Mouse (Mus musculus) monocyte, adult 5-6 weeks (primary cell): ENCODE results near the gene Il17rc. TPM values are rescaled to one million over a fixed set of nuclear protein-coding genes. Genes with fewer than 3 reads are reported as not detected.

Source experiments
- ATAC-seq: fragments of 153-309, 156-312 bp; replicated peaks from 2 replicates; pipeline ENCODE4 v1.8.0; 2017; ENCODE audit warnings: mild to moderate bottlenecking; ENCODE audit not compliant: low TSS enrichment, insufficient number of reproducible peaks, severe bottlenecking, poor library complexity, low FRiP score
- total RNA-seq: library from RNA; stranded (forward); fragments of 200-1000, 200-491, 200-594 nt; gene quantifications from 3 replicates; pipeline ENCODE4 v1.2.3, GENCODE M21; 2017

Il17rc gene
- total RNA-seq, result not detected in 3 replicates

DNA sequence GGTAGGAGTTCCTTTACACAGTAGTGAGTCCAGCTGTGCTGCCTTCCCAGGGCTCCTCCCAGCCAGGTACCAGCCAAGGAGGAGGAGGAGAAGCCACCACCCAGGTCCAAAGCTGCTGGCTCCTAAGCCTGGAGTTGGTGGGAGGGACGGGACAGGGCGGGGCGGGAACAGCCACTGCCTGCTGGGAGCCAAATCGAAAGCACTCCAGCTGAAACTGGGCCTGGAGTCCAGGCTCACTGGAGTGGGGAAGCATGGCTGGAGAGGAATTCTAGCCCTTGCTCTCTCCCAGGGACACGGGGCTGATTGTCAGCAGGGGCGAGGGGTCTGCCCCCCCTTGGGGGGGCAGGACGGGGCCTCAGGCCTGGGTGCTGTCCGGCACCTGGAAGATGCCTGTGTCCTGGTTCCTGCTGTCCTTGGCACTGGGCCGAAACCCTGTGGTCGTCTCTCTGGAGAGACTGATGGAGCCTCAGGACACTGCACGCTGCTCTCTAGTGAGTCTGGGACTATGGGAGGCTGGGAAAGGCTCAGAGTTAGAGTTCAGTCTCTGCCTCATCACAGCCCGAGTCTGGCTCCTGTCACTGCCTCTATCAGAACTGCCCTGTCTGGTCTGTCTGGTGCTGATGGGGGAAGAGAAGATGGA lies at the start of gene Il17rc:
Il17rc (plus strand) TSS at position 131 of the 640 bp plus-strand sequence.
- ATAC-seq, result no peak

DNA sequence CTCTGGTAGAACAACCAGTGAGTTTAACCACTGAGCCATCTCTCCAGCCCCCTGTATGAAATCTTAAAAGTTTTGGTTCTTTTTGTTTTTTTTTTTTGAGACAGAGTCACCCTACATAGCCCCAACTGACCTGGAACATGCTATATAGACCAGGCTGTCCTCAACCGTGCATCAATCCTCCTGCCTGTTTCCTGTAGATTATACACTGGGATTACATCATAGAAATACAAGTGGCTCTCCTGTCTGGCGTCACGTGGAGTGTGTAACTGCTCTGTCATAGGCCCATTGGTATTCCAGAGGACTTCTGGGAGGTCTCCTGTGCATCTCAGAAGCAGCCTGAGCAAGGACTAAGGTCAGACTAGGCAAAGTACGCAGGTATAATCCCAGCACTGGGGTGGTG lies 48.2 kb upstream of the Il17rc start:
- no peak for ATAC-seq

DNA sequence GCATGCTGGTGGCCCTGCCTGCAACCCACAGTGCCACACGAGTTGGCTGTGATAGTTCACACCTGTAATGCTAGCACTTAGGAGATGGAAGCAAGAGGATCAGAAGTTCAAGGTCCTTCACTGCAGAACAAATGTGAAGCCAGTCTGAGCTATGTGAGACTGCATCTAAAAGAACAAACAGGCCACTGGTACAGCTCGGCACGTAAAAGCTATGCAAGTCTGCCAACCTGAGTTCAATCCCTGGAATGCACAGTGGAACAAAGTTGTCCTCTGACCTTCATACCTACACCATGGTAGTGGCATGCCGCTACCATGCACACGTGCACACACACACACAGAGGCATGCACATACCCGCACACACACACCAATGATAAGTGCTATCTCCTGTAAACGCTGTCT lies 47.0 kb upstream of the Il17rc start:
- ATAC-seq, result no peak

DNA sequence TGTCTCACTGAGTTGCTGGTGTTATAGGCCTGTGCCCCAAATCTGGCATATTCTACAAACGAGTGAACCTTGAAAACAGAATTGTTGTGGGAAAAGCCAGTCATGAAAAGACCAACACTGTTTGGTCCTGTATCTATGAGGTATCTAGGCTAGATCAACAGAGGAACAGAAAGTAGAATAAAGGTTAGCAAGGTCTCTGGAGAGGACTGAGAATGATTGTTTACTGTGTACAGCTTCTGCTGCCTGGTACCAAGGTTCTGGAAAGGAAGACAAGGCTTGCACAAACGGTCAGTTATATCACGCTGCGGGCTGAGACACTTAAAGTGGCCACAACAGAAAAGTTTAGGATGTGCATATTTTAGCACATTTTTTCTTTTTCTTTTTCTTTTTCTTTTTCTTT lies 44.5 kb upstream of the Il17rc start:
- no peak for ATAC-seq

DNA sequence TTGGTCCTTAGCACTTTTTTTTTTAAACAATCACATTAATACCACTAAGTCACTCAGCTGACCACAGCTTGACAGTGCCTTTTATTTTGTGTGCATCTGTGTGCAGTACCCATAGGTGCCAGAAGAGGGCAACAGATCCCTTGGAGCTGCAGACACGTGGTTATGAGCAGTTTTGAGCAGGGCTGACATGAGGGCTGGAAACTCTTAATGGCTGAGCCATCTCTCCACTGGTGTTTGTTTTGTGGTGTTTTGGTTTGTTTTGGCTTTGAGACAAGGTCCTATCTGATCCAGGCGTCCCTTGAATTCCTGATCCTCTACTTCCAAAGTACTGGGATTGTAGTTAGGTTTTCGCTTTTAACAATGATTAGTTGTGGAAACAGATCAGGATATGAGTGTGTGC lies 43.8 kb upstream of the Il17rc start:
- peak; percentile 60; the same call in 1 of the 2 replicates for ATAC-seq

DNA sequence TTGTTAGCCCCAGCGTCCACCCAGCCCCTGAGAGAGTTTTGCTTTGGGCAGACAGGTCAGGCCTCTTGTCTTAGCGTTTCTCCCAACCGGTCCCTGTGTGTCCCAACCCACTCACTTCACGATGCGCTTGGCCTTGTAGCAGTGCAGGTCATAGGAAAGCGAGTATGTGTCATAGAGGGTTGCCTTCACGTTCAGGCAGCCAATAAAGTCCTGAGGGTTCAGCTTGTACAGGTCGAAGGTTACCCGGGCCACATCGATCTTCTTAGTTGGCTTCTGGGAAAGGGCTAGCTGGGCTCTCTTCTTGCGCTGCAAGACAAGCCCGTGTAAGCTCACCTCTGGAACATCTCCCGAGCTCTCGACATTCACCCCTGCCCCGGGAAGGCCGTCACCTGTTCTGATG lies 43.2 kb upstream of the Il17rc start:
- no peak for ATAC-seq

DNA sequence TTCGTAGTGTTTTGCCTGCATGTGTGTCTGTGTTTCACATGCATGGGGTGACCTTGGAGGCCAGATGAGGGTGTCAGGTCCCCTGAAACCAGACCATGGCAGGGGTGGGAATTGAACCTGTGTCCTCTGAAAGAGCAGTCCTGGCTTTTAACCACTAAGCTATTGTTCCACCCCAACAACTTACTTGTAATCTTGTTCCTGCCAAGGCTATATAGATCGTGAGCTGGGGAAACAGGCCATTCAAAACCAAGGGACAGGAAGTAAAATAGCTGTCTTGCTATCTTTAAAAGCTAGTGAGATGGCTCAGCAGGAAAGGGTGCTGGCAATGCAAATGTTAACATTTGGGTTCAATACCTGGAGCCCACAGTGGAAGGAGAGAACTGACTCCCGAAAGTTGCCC lies 41.3 kb upstream of the Il17rc start:
- ATAC-seq, result no peak

DNA sequence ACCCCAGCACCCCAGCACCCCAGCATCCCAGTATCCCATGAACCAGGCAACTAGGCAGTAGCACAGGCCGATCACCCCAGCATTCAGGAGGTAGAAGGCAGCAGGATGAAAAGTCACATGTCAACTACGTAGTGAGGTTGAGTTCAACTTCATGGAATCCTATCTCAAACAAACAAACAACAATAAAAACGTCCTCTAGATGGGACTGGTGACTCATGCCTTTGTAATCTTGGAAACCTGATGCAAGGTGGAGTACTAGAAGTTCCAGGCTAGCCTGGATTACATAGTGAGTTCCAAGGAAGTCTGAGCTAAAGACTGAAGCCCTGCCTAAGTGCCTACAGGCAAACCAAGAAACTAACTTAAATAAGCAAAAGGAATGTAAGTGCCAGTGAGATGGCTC lies 40.4 kb upstream of the Il17rc start:
- ATAC-seq, result no peak

DNA sequence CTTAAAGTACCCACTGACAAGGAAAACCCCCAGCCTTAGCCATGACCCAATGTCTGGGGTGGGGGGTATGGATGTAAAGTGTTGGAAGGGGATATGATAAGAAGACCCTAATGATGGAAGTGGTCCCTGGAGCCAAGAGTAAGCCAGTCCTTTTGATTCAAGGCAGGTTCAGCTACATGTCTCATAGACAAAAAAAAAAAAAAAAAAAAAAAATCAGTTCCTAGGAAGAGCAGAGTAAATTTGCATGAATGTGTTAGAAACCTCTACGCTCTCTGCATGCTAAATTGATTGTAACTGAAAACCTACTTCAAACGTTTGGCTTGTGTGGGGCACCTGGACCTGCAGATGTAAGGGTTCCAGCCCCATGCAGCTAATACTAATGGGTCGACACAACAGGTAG lies 39.4 kb upstream of the Il17rc start:
- ATAC-seq, result no peak

DNA sequence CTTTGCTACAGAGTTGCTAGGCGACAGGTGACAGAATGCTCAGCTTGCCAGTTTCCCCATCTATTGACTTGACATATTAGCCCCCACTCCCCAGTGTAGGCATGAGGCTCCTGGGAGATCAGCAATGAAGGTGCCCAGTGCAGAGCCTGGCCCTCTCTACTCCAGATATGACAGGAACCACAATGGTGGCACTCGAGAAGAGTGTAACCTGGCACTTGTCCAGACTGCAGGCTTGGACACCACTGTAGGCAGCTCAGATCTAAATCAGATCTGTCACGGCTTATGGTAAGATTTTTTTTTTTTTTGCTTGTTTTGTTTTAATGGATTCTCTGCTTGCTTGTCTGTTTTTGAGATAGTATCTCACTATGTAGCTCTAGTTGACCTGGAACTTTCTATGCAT lies 37.6 kb upstream of the Il17rc start:
- no peak for ATAC-seq

DNA sequence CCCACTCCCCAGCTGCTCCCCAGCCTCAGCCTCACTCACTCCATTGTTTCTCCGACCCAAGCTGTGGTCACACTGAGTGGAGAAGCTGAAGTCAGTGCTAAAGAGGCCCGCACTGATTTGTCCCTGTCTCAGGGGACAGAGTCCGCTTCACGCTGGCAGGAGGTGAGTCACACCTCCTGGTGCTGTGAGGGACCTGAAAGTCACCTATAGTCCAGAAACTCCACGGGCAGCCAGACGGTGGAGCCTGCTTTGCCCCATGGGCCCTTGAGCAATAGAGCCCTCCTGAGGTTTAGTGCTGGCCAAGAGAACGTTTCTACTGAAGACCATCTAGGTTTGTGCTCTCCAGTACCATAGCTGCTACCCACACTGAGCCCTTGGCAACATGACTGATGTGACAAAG lies 36.5 kb upstream of the Il17rc start:
- ATAC-seq, result no peak

DNA sequence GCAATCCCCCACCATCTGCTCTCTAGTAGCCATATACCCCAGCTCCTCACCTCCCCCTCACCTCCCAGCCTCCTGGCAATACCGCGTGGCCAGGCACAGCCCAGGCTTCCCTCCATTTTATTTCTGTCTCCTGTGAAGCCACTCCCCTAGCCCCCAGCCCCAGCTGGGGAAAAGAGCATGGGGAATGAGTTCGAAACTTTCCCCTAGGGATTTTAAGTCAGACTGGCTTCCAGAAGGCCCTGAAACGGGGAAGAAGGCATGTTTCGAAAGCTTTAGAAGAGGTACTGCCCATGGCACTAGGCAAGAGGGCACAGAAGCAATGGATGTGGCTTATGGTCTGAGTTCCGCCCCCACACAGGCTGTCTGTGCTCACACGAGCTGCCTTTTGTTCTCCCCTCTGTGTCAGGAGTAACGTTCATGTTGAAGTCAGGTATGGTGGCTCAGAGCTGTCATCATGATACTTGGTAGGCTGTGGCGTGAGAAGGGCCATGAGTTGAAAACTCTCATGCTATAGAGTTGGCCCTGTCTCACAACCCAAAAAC lies 35.5 kb upstream of the Il17rc start, which contains the start of gene Cidec:
Cidec (minus strand) TSS at position 97 of the 542 bp plus-strand sequence.
- ATAC-seq, result no peak

DNA sequence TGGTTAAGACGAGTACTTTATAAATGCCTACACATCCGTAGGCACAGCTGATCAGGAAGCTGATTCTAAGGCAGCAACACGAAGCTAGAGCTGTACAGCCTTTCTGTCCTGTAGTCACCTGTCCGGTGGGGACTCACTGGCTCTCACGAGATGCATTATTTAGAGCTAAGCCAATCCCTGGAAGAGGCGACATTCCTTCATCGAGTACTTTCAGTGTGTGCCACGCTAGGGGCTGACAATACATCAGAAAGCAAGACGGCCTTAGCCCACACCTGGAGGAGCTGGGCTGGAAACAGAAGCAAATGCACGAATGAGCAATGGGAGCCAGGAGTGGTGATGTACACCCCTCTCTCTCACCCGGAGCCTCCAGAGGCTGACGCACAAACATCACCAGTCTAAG lies 34.1 kb upstream of the Il17rc start:
- no peak for ATAC-seq

DNA sequence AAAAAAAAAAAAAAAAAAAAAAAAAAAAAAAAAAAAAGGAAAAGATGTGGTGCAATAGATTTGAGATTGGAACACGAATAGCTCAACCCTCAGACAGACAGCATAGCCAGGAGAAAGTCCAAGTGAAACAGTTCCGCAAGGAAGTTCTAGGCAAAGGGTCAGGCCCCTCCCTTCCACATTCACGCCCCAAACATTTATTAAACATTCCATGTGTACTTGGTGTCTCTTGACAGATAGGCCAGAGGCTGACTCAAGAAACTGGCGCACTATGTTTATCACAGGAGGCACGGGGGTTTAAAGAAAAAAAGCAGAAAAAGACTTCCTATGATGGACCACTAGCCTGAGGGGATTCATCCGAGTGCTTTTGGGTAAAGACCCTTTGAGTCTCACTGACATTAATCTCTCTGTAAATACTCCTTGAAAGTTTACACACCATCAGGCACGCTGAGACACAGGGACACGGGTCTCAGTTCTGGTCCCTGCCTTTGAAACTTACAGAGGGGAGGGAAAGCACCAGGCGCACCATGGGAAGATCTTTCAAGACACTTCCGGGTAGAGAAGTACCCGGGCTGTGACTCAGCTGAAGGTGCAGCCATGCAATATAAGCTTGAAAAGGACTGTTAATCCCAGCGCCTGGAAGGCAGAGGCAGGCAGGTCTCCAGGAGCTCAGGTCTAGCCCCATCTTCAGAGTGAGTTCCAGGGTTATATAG lies 32.4 kb upstream of the Il17rc start:
- no peak for ATAC-seq

DNA sequence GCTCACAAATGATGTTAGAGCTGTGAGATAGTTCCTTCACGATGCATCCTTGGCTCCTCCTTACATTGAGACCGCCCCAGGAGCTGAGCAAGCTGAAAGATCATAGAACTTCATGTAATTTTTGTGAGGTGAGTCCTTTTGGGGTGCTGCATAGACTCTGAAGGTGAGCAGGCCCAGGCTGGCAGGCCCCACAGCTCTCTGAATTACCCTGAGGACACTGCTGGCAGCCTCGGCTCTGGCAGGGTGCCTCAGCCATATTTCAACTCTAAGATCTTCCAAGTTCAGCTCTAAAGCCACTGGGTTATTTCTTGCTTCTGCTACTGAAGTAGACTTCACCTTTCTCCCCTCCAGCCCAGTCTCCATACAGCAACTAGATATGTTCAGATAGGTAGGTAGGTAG lies 30.5 kb upstream of the Il17rc start:
- no peak for ATAC-seq

DNA sequence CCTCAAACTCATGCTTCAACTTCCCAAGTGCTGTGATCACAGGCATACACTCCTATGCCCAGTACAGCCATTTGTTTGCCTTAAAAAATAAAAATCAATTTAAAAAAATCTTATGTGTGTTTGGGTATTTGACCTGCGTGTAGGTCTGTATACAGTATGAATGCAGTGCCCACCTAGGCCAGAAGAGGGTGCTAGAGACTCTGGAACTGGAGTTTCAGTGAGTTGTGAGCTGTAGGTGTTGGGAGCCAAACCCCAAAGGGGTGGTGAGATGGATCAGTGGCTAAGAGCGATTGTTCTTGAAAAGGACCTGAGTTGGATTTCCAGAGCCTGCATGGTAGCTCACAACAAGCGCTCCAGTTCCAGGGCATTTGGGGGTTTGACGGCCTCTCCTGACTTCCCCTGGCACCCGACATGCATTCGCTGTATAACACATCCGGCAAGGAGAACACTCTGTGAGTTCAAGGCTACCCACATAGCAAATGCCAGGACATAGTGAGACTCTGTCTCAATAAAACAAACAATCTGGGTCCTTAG lies 30.0 kb upstream of the Il17rc start:
- peak; percentile 77 for ATAC-seq

DNA sequence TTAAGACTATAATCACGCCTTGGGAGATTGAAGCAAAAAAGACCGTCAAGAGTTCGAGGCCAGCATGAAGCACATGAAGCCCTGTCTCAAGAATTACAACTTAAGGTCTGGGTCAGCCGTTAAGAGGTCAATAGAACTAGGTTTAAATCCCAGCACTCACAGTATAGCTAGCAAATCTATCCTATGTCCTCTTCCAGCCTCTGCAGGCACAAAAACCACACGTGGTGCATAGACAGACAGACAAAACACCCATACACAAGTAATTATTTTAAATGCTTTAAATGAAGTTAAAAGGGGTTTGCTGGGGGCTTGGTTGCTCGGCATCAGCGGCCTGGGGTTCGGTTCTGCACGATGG lies 29.2 kb upstream of the Il17rc start:
- no peak for ATAC-seq

DNA sequence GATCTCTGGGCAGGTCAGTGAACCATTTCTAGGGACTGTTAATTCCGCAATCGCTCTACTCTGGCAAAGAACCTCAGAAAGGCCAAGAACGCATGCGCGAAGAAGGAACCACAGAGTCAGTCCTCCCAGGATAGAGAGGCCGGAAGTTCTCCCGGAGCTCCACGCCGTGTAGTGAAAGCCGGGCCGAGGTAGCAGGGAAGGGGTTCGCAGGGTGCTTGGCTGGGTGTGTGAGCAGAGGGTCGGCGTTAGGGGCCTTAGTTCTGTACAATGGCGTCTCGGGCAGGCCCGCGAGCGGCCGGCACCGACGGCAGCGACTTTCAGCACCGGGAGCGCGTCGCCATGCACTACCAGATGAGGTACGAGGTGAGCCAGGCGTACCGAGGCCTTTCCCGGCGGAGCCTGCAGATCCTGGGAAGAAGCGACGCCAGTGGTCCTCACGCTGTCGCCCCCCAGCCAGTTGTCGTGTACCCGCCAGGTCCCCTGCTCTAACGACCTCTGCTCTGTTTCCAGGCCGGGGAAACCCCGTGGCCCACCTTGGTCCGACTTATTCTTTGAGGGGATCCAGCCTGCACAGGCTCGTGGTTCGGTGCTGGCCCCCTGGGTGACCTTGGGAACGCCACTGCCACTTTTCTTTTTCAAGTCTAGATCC lies 28.7 kb upstream of the Il17rc start, which contains the start of gene Jagn1:
Jagn1 (plus strand) TSS at position 128 of the 649 bp plus-strand sequence.
- ATAC-seq, result peak; percentile 90

DNA sequence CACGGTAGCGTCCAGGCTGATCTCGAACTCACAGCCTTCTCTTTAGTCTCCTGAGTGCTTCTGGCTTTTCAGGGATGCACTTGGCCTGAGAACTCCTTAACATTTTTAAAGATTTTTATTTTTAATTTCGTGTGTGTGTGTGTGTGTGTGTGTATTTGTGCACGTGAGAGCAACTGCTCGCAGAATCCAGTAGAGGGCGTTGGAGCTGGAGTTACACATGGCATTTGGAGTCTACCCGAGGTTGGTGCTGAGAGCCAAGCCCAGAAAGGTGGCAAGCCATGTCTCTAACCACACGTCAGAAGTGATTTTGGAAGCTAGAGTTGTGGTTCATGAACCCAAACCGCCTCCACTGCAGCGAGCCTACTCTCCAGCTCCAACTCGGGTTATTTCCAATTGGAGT lies 28.1 kb upstream of the Il17rc start:
- ATAC-seq, result 0 out of 2 replicates have a peak, but pooled peaks have one; percentile 14
